Mouse (Mus musculus) stomach, embryonic 14.5 days (tissue): ENCODE measurements around the gene Tgfbr3. TPM values are rescaled to one million over a fixed set of nuclear protein-coding genes. Genes with fewer than 3 reads are reported as not detected.

Source experiments
- ATAC-seq: fragments of 200-750 bp; cut with Nextera tagmentation; 2 replicates; pipeline ENCODE4 v1.8.0; 2017; ENCODE audit warnings: low read depth, moderate TSS enrichment; ENCODE audit not compliant: insufficient number of reproducible peaks, insufficient read depth, low FRiP score
- H3K27ac ChIP-seq: fragments of 300-500 bp; sonication (generic); 2 replicates; pipeline ENCODE4 v1.5.1; 2014; ENCODE audit warnings: mild to moderate bottlenecking, low read length, moderate library complexity, mixed read lengths
- H3K27me3 ChIP-seq: fragments of 300-500 bp; sonication (generic); 2 replicates; pipeline ENCODE4 v1.6.1; 2014; ENCODE audit warnings: low read length, control low read depth, mixed read lengths; ENCODE audit not compliant: control insufficient read depth, insufficient read depth
- H3K36me3 ChIP-seq: fragments of 300-500 bp; sonication (generic); 2 replicates; pipeline ENCODE4 v1.6.1; 2014; ENCODE audit warnings: mild to moderate bottlenecking, control low read depth, low read length, moderate library complexity, mixed read lengths; ENCODE audit not compliant: control insufficient read depth, insufficient read depth
- H3K4me1 ChIP-seq: fragments of 300-500 bp; sonication (generic); 2 replicates; pipeline ENCODE4 v1.6.1; 2014; ENCODE audit warnings: low read length, control low read depth, mixed read lengths; ENCODE audit not compliant: control insufficient read depth, insufficient read depth
- H3K4me2 ChIP-seq: fragments of 300-500 bp; sonication (generic); replicated peaks from 2 replicates; pipeline ENCODE4 v1.6.1; 2014; ENCODE audit warnings: low read depth, low read length, control low read depth
- H3K4me3 ChIP-seq: fragments of 300-500 bp; sonication (generic); 2 replicates; pipeline ENCODE4 v1.5.1; 2014; ENCODE audit warnings: low read depth, low read length, control low read depth
- H3K9ac ChIP-seq: fragments of 300-500 bp; sonication (generic); replicated peaks from 2 replicates; pipeline ENCODE4 v1.6.1; 2014; ENCODE audit warnings: low read depth, mild to moderate bottlenecking, control low read depth, low read length, moderate library complexity, mixed read lengths
- H3K9me3 ChIP-seq: fragments of 300-500 bp; sonication (generic); 2 replicates; pipeline ENCODE4 v1.6.1; 2016; ENCODE audit warnings: low read depth, low read length, control low read depth; ENCODE audit not compliant: control insufficient read depth
- WGBS: fragments of 180-500 bp; shearing (Covaris S2); extraction: QIAGEN DNeasy Blood & Tissue Kit; methylation state at CpG from one replicate; pipeline ENCODE4 v1.1.7; 2014; 5-methylcytosine and 5-hydroxymethylcytosine counted together
- polyA plus RNA-seq: library from polyadenylated mRNA; unstranded; fragments of >200 nt; fragmentation: Nextera tagmentation; extraction: Ambion mirVana; gene quantifications from 2 replicates; pipeline ENCODE4 v1.2.1, GENCODE M21; 2014

Gene Tgfbr3
- polyA plus RNA-seq, 1 experiment from 2014 or later, result 34.5 TPM

DNA sequence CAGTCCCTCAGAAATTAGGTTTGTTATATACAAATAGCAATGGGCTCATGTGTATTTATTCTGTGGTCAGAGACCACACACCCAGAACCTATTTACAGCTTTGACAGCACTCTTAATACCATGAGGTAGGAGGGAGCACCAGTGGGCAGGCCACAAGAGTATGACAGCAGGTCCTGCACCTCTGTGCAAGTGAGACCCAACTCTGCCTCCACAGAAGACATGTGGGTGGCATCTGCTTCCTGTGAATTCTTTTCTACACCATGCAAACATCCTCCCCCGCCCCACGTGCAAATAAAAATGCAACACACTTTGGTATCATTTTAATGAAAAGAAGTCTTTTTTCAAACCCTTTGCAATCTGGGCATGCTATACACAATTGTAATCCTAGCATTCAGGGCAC, 112.2 kb downstream of the Tgfbr3 start:
- Histone ChIP-seq H3K4me2 (no peak overlapping the region), H3K4me1 (peaks cover 12% of the 10 kb centered on the region; the same call in 1 of the 2 replicates), H3K4me3 (no peak overlapping the region), H3K36me3 (no peaks in the 10 kb centered on the region), H3K27ac (no peak overlapping the region), H3K27me3 (no peaks in the 10 kb centered on the region), H3K9ac (no peak overlapping the region), H3K9me3 (no peaks in the 10 kb centered on the region)
- ATAC-seq, result no peak
- 65% methylated on average over 2 of the region's 2 CpGs for WGBS

DNA sequence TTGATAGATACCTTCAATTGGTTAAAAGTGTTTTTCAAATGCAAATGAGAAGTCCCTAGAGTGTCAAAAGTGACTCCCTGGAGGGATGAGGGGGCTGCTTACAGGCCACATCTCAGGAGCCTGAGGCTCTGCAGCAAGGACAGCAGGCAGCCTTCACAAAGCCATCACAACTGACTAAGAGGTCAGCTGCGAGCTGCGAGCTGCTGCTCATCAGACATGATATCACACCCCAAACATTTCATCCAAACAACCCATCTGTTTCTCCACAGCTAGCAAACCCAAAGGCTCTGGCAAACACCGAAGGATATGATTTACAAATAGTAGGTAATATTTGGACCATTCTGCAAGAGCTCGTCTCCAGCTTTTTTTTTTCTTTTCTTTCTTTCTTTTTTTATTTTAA, 112.6 kb downstream of the Tgfbr3 start:
- H3K27ac ChIP-seq, result no peak overlapping the region
- no peak overlapping the region for H3K4me2 ChIP-seq
- no peaks in the 10 kb centered on the region for H3K27me3 ChIP-seq
- ATAC-seq, result no peak
- H3K9me3 ChIP-seq, result no peaks in the 10 kb centered on the region
- no peak overlapping the region for H3K4me3 ChIP-seq
- H3K36me3 ChIP-seq, result no peaks in the 10 kb centered on the region
- WGBS, result 36% methylated on average over 4 of the region's 4 CpGs
- no peak overlapping the region for H3K9ac ChIP-seq
- peaks cover 12% of the 10 kb centered on the region; the same call in 1 of the 2 replicates for H3K4me1 ChIP-seq

DNA sequence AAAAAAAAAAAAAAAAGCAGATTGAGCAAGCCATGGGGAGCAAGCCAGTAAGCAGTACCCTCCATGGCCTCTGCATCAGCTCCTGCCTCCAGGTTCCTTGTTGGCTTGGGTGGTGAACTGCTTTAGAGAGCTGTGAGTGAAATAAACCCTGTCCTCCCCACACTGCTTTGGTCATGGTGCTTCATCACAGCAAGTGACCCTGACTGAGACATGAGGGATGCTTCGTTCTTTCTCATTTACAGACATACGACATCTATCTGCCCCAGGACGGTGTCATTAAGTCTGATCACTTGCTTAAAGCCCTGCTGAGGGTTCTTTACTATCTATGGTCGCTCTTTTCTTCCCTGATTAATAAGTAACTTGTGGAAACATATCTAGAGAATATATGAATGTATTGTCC, 113.2 kb downstream of the Tgfbr3 start:
- no peak overlapping the region for H3K9ac ChIP-seq
- 84% methylated on average over 4 of the region's 4 CpGs for WGBS
- no peaks in the 10 kb centered on the region for H3K9me3 ChIP-seq
- H3K4me3 ChIP-seq, result no peak overlapping the region
- H3K4me2 ChIP-seq, result no peak overlapping the region
- no peak for ATAC-seq
- H3K27me3 ChIP-seq, result no peaks in the 10 kb centered on the region
- H3K27ac ChIP-seq, result no peak overlapping the region
- no peaks in the 10 kb centered on the region for H3K36me3 ChIP-seq
- H3K4me1 ChIP-seq, result peaks cover 12% of the 10 kb centered on the region; the same call in 1 of the 2 replicates

GRCm38 (mm10) chr5:107174188-107174587, 115.2 kb downstream of the Tgfbr3 start:
- no peak overlapping the region for H3K4me3 ChIP-seq
- H3K27me3 ChIP-seq, result no peaks in the 10 kb centered on the region
- no peak for ATAC-seq
- no peaks in the 10 kb centered on the region for H3K9me3 ChIP-seq
- no peak overlapping the region for H3K27ac ChIP-seq
- peaks cover 12% of the 10 kb centered on the region; the same call in 1 of the 2 replicates for H3K4me1 ChIP-seq
- no peak overlapping the region for H3K4me2 ChIP-seq
- H3K9ac ChIP-seq, result no peak overlapping the region
- H3K36me3 ChIP-seq, result no peaks in the 10 kb centered on the region

DNA sequence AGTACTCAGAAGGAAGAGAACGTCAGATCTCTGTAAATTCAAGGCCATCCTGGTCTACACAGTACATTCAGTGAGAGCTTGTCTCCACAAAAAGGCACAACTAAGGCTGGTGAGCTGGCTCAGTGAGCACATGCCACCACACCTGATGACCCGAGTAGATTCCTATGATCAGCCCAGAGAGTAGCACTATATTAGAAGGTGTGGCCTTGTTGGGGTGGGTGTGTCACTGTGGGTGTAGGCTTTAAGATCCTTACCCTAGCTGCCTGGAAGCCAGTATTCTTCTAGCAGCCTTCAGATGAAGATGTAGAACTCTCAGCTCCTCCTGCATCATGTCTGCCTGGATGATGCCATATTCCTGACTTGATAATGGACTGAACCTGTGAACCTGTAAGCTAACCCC, 115.9 kb downstream of the Tgfbr3 start:
- Histone ChIP-seq H3K4me2 (no peak overlapping the region), H3K4me3 (no peak overlapping the region), H3K9me3 (no peaks in the 10 kb centered on the region), H3K27ac (no peak overlapping the region), H3K36me3 (no peaks in the 10 kb centered on the region), H3K4me1 (peaks cover 10% of the 10 kb centered on the region; the same call in 1 of the 2 replicates), H3K9ac (no peak overlapping the region), H3K27me3 (no peaks in the 10 kb centered on the region)
- ATAC-seq, result no peak
- WGBS, result 82% methylated on average over 2 of the region's 2 CpGs

- Histone ChIP-seq H3K4me2 (no peak overlapping the region), H3K27ac (no peak overlapping the region), H3K4me3 (no peak overlapping the region), H3K9me3 (no peaks in the 10 kb centered on the region), H3K27me3 (no peaks in the 10 kb centered on the region), H3K9ac (no peak overlapping the region), H3K36me3 (no peaks in the 10 kb centered on the region), H3K4me1 (peaks cover 17% of the 10 kb centered on the region)
- no peak for ATAC-seq
- 83% methylated on average over 7 of the region's 7 CpGs for WGBS
Observed at GRCm38 (mm10) chr5:107171861-107172260, 117.6 kb downstream of the Tgfbr3 start.

DNA sequence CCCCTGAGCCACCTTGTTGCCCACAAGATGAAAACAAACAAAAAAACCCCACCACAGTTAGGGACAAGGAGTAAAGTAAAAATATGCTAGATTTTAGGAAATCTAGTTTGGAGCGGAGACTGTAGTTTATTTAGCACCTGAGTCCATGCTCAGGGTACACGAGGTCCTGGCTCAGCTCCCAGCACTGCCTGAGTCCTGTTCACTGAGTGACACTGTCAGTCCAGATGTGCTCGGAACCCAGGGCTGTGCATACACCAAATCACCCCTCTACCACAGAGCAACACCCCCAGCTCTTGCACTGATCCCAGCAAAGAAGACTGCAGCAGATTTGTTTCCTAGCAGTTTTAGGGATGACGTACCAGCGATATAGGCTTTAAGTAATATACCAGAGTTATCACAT, 119.6 kb downstream of the Tgfbr3 start:
- no peak overlapping the region for H3K4me2 ChIP-seq
- no peaks in the 10 kb centered on the region for H3K36me3 ChIP-seq
- WGBS, result 84% methylated on average over 5 of the region's 5 CpGs
- H3K27me3 ChIP-seq, result no peaks in the 10 kb centered on the region
- no peaks in the 10 kb centered on the region for H3K9me3 ChIP-seq
- no peak overlapping the region for H3K9ac ChIP-seq
- no peak overlapping the region for H3K27ac ChIP-seq
- H3K4me1 ChIP-seq, result peaks cover 24% of the 10 kb centered on the region
- no peak for ATAC-seq
- no peak overlapping the region for H3K4me3 ChIP-seq

DNA sequence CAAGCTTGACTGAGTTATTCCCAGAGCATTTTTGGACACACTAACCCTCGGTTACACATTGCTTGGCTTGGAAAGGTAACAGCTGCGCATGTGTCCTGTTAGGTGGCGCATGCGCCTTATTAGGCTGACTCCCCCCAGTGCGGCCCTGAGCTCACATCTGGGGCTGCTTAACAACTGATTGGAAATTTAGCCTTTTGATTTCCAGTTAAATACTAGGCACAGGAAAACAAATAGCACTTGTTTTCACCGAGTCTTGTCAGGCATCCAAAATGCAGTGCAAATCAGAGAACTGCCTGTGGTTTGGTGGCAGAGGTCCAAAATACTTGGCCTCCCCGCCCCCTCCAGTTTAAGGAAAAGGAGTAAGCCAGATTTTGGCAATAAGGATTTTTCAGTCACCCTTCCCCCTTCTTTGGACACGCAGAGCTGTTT, 121.5 kb downstream of the Tgfbr3 start:
- Histone ChIP-seq H3K4me1 (peaks cover 21% of the 10 kb centered on the region), H3K36me3 (no peaks in the 10 kb centered on the region), H3K9me3 (no peaks in the 10 kb centered on the region), H3K4me3 (no peak overlapping the region), H3K27me3 (no peaks in the 10 kb centered on the region), H3K27ac (peak overlapping the region; percentile 88), H3K9ac (no peak overlapping the region), H3K4me2 (peak overlapping the region; percentile 32)
- WGBS, result 35% methylated on average over 8 of the region's 8 CpGs
- ATAC-seq, result peak; percentile 53; the same call in 1 of the 2 replicates

DNA sequence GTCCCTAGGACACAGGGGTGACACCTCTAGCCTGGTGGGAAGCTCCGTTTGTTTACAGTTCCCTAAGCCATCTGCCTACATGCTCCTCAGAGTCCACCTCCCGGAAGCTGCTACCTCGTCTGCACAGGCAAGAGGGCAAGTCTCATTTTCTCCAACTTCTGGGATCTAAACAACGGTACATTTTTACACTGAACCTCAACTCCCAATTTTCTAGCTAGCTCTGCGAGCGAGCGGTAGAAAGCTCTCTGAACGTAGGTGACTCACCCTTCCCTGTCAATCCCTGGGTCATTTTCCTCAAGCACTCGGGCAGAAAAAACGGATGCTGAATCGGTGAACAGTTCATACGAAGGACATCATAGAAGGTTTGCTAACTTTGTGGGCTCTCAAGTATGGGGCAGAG, 122.1 kb downstream of the Tgfbr3 start:
- no peak for ATAC-seq
- no peak overlapping the region; the same call in 1 of the 2 replicates for H3K9ac ChIP-seq
- peaks cover 21% of the 10 kb centered on the region for H3K4me1 ChIP-seq
- H3K4me3 ChIP-seq, result no peak overlapping the region
- WGBS, result 19% methylated on average over 12 of the region's 12 CpGs
- H3K4me2 ChIP-seq, result peak overlapping the region; percentile 32
- H3K27me3 ChIP-seq, result no peaks in the 10 kb centered on the region
- H3K27ac ChIP-seq, result peak overlapping the region; percentile 88
- H3K36me3 ChIP-seq, result no peaks in the 10 kb centered on the region
- no peaks in the 10 kb centered on the region for H3K9me3 ChIP-seq
